Mouse (Mus musculus): ENCODE results near the gene Bag1. TPM values are rescaled to one million over a fixed set of nuclear protein-coding genes. Genes with fewer than 3 reads are reported as not detected.

Bag1 gene
- polyA plus RNA-seq, 1 experiment from 2014 or later, result 218 TPM

- no peak for ATAC-seq (replicated peaks; ENCODE audit: low FRiP score)
- no peak overlapping the region for H3K4me2 ChIP-seq
- H3K4me1 ChIP-seq, result 0 out of 2 replicates have a peak, but pooled peaks cover 5% of the 10 kb centered on the region
- 91% methylated on average over 4 of the region's 4 CpGs for WGBS
- no peaks in the 10 kb centered on the region for H3K9me3 ChIP-seq (replicated peaks)
- no peaks in the 10 kb centered on the region for H3K27me3 ChIP-seq
- H3K27ac ChIP-seq, result no peak overlapping the region
- no peak overlapping the region for H3K4me3 ChIP-seq (replicated peaks)
- H3K36me3 ChIP-seq, result no peaks in the 10 kb centered on the region
- H3K9ac ChIP-seq, result no peak overlapping the region
These were observed 47.5 kb downstream of the Bag1 start for GRCm38 (mm10) chr4:40900612-40901011.

GRCm38 (mm10) chr4:40900071-40900470 lies 48.0 kb downstream of the Bag1 start:
- Histone ChIP-seq H3K4me1 (0 out of 2 replicates have a peak, but pooled peaks cover 5% of the 10 kb centered on the region), H3K27me3 (no peaks in the 10 kb centered on the region), H3K27ac (no peak overlapping the region), H3K4me3 (replicated peaks) (no peak overlapping the region), H3K4me2 (no peak overlapping the region), H3K9ac (no peak overlapping the region), H3K36me3 (no peaks in the 10 kb centered on the region), H3K9me3 (replicated peaks) (no peaks in the 10 kb centered on the region)
- WGBS, result 88% methylated on average over 3 of the region's 3 CpGs
- ATAC-seq (replicated peaks; ENCODE audit: low FRiP score), result no peak

DNA sequence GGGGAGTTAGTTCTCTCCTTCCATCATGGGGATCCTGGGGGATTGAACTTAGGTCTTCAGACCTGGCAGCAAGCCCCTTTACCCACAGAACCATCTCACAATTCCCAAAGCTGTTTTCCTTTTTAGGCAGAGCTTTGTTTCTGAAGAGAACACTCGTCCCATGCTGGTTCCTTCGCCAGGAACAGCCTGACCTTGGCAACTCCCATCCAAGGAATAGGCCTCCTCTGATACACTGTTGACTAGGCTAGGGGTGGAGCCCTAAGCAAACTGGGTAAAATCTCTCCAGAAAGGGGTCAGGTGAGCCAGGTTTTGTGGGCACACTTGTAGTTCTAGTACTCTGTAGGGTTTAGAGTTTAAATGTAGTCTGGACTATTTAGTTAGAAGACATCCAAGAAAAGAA lies 48.8 kb downstream of the Bag1 start:
- 68% methylated on average over 2 of the region's 2 CpGs for WGBS
- no peak overlapping the region for H3K9ac ChIP-seq

GRCm38 (mm10) chr4:40898476-40899044 lies 49.5 kb downstream of the Bag1 start:
- Histone ChIP-seq H3K4me1 (0 out of 2 replicates have a peak, but pooled peaks cover 5% of the 10 kb centered on the region), H3K27ac (no peak overlapping the region), H3K36me3 (no peaks in the 10 kb centered on the region), H3K9me3 (replicated peaks) (no peaks in the 10 kb centered on the region), H3K4me2 (no peak overlapping the region), H3K9ac (no peak overlapping the region), H3K27me3 (no peaks in the 10 kb centered on the region), H3K4me3 (replicated peaks) (no peak overlapping the region)
- 81% methylated on average over 6 of the region's 6 CpGs for WGBS
- no peak for ATAC-seq (replicated peaks; ENCODE audit: low FRiP score)

More for the DNA sequence above, 48.8 kb downstream of the Bag1 start:
- Histone ChIP-seq H3K27me3 (no peaks in the 10 kb centered on the region), H3K27ac (no peak overlapping the region), H3K4me3 (replicated peaks) (no peak overlapping the region), H3K4me1 (0 out of 2 replicates have a peak, but pooled peaks cover 5% of the 10 kb centered on the region), H3K9me3 (replicated peaks) (no peaks in the 10 kb centered on the region), H3K36me3 (no peaks in the 10 kb centered on the region), H3K4me2 (no peak overlapping the region)
- no peak for ATAC-seq (replicated peaks; ENCODE audit: low FRiP score)

GRCm38 (mm10) chr4:40895646-40896045 lies 52.4 kb downstream of the Bag1 start:
- H3K9ac ChIP-seq, result no peak overlapping the region
- WGBS, result 89% methylated on average over 2 of the region's 2 CpGs
- no peaks in the 10 kb centered on the region for H3K9me3 ChIP-seq (replicated peaks)
- H3K27me3 ChIP-seq, result no peaks in the 10 kb centered on the region
- no peak overlapping the region for H3K4me3 ChIP-seq (replicated peaks)
- H3K4me1 ChIP-seq, result 0 out of 2 replicates have a peak, but pooled peaks cover 5% of the 10 kb centered on the region
- ATAC-seq (replicated peaks; ENCODE audit: low FRiP score), result no peak
- no peaks in the 10 kb centered on the region for H3K36me3 ChIP-seq
- H3K27ac ChIP-seq, result no peak overlapping the region
- H3K4me2 ChIP-seq, result no peak overlapping the region

DNA sequence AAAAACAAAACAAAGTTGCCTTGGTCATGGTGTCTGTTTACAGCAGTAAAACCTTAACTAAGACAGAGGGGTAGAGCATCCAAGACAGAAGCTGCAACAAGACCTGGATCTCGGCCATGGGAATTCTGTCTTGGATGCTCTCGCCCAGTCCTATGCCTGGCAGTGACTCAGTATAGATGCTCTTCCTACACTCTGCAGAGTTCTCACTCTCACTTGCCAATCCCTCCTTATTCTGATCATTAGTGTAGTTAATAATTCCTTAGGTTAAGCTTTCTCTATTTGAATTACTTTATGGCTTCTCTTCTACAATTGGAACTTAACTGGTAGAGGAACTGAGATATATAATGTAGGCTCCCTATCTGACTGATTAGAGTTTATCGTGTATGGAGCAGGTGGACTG lies 53.0 kb downstream of the Bag1 start:
- no peak for ATAC-seq (replicated peaks; ENCODE audit: low FRiP score)
- no peaks in the 10 kb centered on the region for H3K27me3 ChIP-seq
- no peak overlapping the region for H3K9ac ChIP-seq
- no peak overlapping the region for H3K4me3 ChIP-seq (replicated peaks)
- H3K27ac ChIP-seq, result no peak overlapping the region
- H3K4me1 ChIP-seq, result 0 out of 2 replicates have a peak, but pooled peaks cover 5% of the 10 kb centered on the region
- H3K9me3 ChIP-seq (replicated peaks), result no peaks in the 10 kb centered on the region
- no peak overlapping the region for H3K4me2 ChIP-seq
- no peaks in the 10 kb centered on the region for H3K36me3 ChIP-seq
- WGBS, result 93% methylated on average over 3 of the region's 3 CpGs

GRCm38 (mm10) chr4:40891206-40891605 lies 56.9 kb downstream of the Bag1 start:
- Histone ChIP-seq H3K27ac (no peak overlapping the region), H3K27me3 (no peaks in the 10 kb centered on the region), H3K4me2 (no peak overlapping the region), H3K4me3 (replicated peaks) (no peak overlapping the region), H3K9me3 (replicated peaks) (no peaks in the 10 kb centered on the region), H3K36me3 (no peaks in the 10 kb centered on the region), H3K9ac (no peak overlapping the region), H3K4me1 (0 out of 2 replicates have a peak, but pooled peaks cover 3% of the 10 kb centered on the region)
- ATAC-seq (replicated peaks; ENCODE audit: low FRiP score), result no peak
- WGBS, result 78% methylated on average over 5 of the region's 5 CpGs

DNA sequence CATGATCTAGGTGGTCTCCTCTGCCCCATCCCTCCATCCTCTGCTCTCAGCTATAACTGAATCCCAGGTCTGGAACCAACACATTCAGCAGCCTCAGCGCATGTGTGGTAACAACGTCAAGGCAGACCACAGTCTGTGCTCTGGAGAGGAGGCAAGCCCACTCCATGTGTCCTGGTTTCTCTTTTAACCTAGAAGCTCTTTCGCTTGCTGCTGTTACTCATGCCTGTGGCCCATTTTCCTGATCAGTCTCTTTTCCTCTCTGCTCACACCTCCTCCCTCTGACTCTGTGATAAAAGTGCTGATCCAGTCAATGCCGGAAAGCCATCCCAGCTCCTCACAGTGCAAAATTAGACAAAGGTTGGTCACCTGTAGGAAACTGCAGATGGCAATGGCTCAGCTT lies 58.1 kb downstream of the Bag1 start:
- Histone ChIP-seq H3K9me3 (replicated peaks) (no peaks in the 10 kb centered on the region), H3K4me3 (replicated peaks) (no peak overlapping the region), H3K4me1 (peaks cover 3% of the 10 kb centered on the region; the same call in 1 of the 2 replicates), H3K9ac (no peak overlapping the region), H3K27me3 (no peaks in the 10 kb centered on the region), H3K27ac (no peak overlapping the region), H3K4me2 (no peak overlapping the region), H3K36me3 (no peaks in the 10 kb centered on the region)
- no peak for ATAC-seq (replicated peaks; ENCODE audit: low FRiP score)
- WGBS, result 85% methylated on average over 4 of the region's 4 CpGs

DNA sequence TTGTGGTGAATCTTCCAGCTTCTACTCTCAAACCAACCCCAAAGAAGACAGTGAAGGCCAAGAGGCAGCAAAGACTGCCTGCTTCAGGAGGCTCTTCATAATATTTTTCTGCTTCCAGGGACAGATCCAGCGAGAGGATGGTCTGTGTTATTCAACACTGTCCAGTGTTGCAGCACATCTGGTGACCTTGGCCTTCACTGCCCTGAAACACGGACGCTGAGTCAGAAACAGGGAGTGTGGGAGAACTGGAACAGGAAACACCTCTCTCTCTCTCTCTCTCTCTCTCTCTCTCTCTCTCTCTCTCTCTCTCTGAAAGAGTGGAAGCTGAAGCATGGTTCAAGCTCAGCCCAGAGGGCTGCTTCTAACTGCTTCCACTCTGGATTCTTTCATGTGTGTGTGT lies 58.8 kb downstream of the Bag1 start:
- Histone ChIP-seq H3K4me3 (replicated peaks) (no peak overlapping the region), H3K9ac (no peak overlapping the region), H3K4me1 (peaks cover 7% of the 10 kb centered on the region; the same call in 1 of the 2 replicates), H3K4me2 (no peak overlapping the region), H3K9me3 (replicated peaks) (no peaks in the 10 kb centered on the region), H3K27ac (no peak overlapping the region), H3K36me3 (no peaks in the 10 kb centered on the region), H3K27me3 (no peaks in the 10 kb centered on the region)
- 14% methylated on average over 3 of the region's 3 CpGs for WGBS
- ATAC-seq (replicated peaks; ENCODE audit: low FRiP score), result no peak

GRCm38 (mm10) chr4:40888839-40889238 lies 59.3 kb downstream of the Bag1 start:
- H3K4me3 ChIP-seq (replicated peaks), result no peak overlapping the region
- H3K9ac ChIP-seq, result no peak overlapping the region
- H3K4me2 ChIP-seq, result no peak overlapping the region
- no peaks in the 10 kb centered on the region for H3K36me3 ChIP-seq
- no peaks in the 10 kb centered on the region for H3K27me3 ChIP-seq
- ATAC-seq (replicated peaks; ENCODE audit: low FRiP score), result no peak
- H3K27ac ChIP-seq, result no peak overlapping the region
- H3K4me1 ChIP-seq, result peaks cover 9% of the 10 kb centered on the region; the same call in 1 of the 2 replicates
- no peaks in the 10 kb centered on the region for H3K9me3 ChIP-seq (replicated peaks)
- 61% methylated on average over 11 of the region's 11 CpGs for WGBS

Small RNA genes lying within 50 kb of the gene (microRNA-seq; reads per million reads assigned to microRNA genes)
- 1.0 reads per million for gene Mir3094

Other genes starting within 250 kb of the Bag1 start
- 23.9 and 30.6 TPM in 2 replicates for gene Aptx, start 245.1 kb downstream of the Bag1 start, polyA plus RNA-seq (2015; fragmentation: Nextera tagmentation; extraction: Ambion mirVana)
- 475 and 513 TPM in 2 replicates for gene Dnaja1, start 226.1 kb downstream of the Bag1 start, polyA plus RNA-seq (2015; fragmentation: Nextera tagmentation; extraction: Ambion mirVana)
- 159 and 162 TPM in 2 replicates for gene Smu1, start 190.4 kb downstream of the Bag1 start, polyA plus RNA-seq (2015; fragmentation: Nextera tagmentation; extraction: Ambion mirVana)
- gene B4galt1, start 94.3 kb downstream of the Bag1 start, polyA plus RNA-seq (2015; fragmentation: Nextera tagmentation; extraction: Ambion mirVana), result 46.3 and 46.4 TPM in 2 replicates
- gene Spink4, start 28.2 kb downstream of the Bag1 start, polyA plus RNA-seq (2015; fragmentation: Nextera tagmentation; extraction: Ambion mirVana), result 1.1 and 31.9 TPM in 2 replicates
- 114 and 121 TPM in 2 replicates for gene Chmp5, start 113 bp upstream of the Bag1 start, polyA plus RNA-seq (2015; fragmentation: Nextera tagmentation; extraction: Ambion mirVana)
- gene Nfx1, start 22.6 kb upstream of the Bag1 start, polyA plus RNA-seq (2015; fragmentation: Nextera tagmentation; extraction: Ambion mirVana), result 87.3 and 87.9 TPM in 2 replicates
- 0.88 and 1.1 TPM in 2 replicates for gene Aqp7, start 99.8 kb upstream of the Bag1 start, polyA plus RNA-seq (2015; fragmentation: Nextera tagmentation; extraction: Ambion mirVana)
- gene Aqp3, start 149.9 kb upstream of the Bag1 start, polyA plus RNA-seq (2015; fragmentation: Nextera tagmentation; extraction: Ambion mirVana), result 29.0 and 33.1 TPM in 2 replicates
- gene Nol6, start 176.2 kb upstream of the Bag1 start, polyA plus RNA-seq (2015; fragmentation: Nextera tagmentation; extraction: Ambion mirVana), result 30.4 and 33.1 TPM in 2 replicates
- gene Ube2r2, start 187.4 kb upstream of the Bag1 start, polyA plus RNA-seq (2015; fragmentation: Nextera tagmentation; extraction: Ambion mirVana), result 81.7 and 84.4 TPM in 2 replicates